Mouse (Mus musculus): ENCODE results near the gene Rab17. TPM values are rescaled to one million over a fixed set of nuclear protein-coding genes. Genes with fewer than 3 reads are reported as not detected.

The Rab17 gene
- 0.17 TPM in 1 of 2 replicates, not detected in the other for polyA plus RNA-seq (2021; fragmentation: Nextera tagmentation)
- long read RNA-seq, experiment 1, result 0 reads
- long read RNA-seq, experiment 2, result 0 reads

GRCm38 (mm10) chr1:90969347-90969784 lies at the start of gene Rab17:
Rab17 (minus strand) TSS chr1:90969661.

GRCm38 (mm10) chr1:90998268-90998890 lies 28.9 kb upstream of the Rab17 start, which contains the start of gene Lrrfip1:
Lrrfip1 (plus strand) TSS chr1:90998737.

GRCm38 (mm10) chr1:90952808-90953207 lies 16.7 kb downstream of the Rab17 start, which contains the start of gene Prlh:
Prlh (plus strand) TSS chr1:90953108.

GRCm38 (mm10) chr1:90914948-90915569 lies 54.4 kb downstream of the Rab17 start, which contains the start of gene Mlph:
Mlph (plus strand) TSS chr1:90915085.

Other genes with a start within 250 kb of the Rab17 start
- gene Col6a3, start 125.7 kb downstream of the Rab17 start, polyA plus RNA-seq (2021; fragmentation: Nextera tagmentation), result 0.10 and 0.16 TPM in 2 replicates
- gene Mlph, start 54.6 kb downstream of the Rab17 start, polyA plus RNA-seq (2021; fragmentation: Nextera tagmentation), result 0.80 and 0.83 TPM in 2 replicates
- not detected in 2 replicates for gene Prlh, start 16.6 kb downstream of the Rab17 start, polyA plus RNA-seq (2021; fragmentation: Nextera tagmentation)
- gene Lrrfip1, start 29.1 kb upstream of the Rab17 start, polyA plus RNA-seq (2021; fragmentation: Nextera tagmentation), result 40.2 and 45.1 TPM in 2 replicates
- gene Rbm44, start 175.4 kb upstream of the Rab17 start, polyA plus RNA-seq (2021; fragmentation: Nextera tagmentation), result not detected in 2 replicates
- gene Ramp1, start 210.2 kb upstream of the Rab17 start, polyA plus RNA-seq (2021; fragmentation: Nextera tagmentation), result 114 and 154 TPM in 2 replicates